Mouse (Mus musculus) urinary bladder, adult 2 months (tissue): Measurements from ENCODE around the gene Olah. TPM values are rescaled to one million over a fixed set of nuclear protein-coding genes. Genes with fewer than 3 reads are reported as not detected.
"Not testable (repeated sequence)": the region's sequence is repeated elsewhere in the genome, so short reads cannot be mapped to it uniquely, and the experiment has no call there.

ENCODE experiments used
- DNase-seq: peaks from one replicate; pipeline ENCODE4 v3.0.0; 2022; ENCODE audit warnings: low spot score
- polyA plus RNA-seq: library from polyadenylated mRNA; depleted of rRNA; stranded (reverse); fragments of >200 nt; gene quantifications from 2 replicates; pipeline ENCODE4 v1.2.3, GENCODE M21; 2012; rRNA removed

The Olah gene
- not detected in 2 replicates for polyA plus RNA-seq

- DNase-seq, result not testable (repeated sequence)
Observed at GRCm38 (mm10) chr2:3397110-3397509, at the start of gene Olah. Gene Olah, minus strand, starts transcription at chr2:3397210.

DNA sequence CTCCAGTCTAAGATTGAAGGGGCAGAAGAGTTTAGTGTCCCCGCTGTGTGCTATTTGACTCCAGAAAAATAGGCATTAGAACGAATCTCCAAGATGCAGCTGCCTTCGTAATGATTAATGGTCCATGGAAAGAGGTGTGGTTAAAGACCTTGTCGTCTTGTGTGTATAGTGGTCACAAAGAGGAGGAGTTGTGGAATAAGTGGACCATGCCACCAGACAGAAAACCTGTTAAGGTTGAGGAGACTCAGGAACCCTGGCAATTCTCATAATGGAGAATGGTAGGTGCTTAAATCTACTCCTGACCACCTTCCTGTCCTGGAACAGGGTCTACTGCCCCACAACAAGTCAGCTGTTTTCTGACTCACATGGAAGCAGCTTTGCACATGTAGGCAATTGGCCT lies 49.0 kb upstream of the Olah start:
- no peak for DNase-seq

- no peak for DNase-seq
Observed at GRCm38 (mm10) chr2:3444206-3444605, 47.2 kb upstream of the Olah start.

GRCm38 (mm10) chr2:3437956-3438355 lies 40.9 kb upstream of the Olah start:
- no peak for DNase-seq

- DNase-seq, result no peak
Observed at GRCm38 (mm10) chr2:3435369-3436061, 38.5 kb upstream of the Olah start.

GRCm38 (mm10) chr2:3430956-3431355 lies 33.9 kb upstream of the Olah start:
- DNase-seq, result no peak

DNA sequence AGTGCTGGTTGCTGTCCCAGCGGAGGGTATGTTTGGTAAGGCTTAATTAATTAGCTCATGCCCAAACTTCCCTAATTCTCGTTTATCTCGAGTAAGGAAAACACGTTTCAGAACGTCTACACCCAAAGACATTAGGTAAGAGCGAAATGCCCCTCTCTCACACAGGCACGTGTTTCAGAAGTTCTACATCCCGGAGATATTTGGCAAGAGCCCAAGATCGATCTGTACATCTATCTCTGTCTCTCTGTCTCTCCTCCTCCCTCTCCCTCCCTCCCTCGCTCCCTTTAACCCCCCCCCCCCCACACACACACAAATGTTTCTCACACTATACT lies 27.5 kb upstream of the Olah start:
- DNase-seq, result no peak

DNA sequence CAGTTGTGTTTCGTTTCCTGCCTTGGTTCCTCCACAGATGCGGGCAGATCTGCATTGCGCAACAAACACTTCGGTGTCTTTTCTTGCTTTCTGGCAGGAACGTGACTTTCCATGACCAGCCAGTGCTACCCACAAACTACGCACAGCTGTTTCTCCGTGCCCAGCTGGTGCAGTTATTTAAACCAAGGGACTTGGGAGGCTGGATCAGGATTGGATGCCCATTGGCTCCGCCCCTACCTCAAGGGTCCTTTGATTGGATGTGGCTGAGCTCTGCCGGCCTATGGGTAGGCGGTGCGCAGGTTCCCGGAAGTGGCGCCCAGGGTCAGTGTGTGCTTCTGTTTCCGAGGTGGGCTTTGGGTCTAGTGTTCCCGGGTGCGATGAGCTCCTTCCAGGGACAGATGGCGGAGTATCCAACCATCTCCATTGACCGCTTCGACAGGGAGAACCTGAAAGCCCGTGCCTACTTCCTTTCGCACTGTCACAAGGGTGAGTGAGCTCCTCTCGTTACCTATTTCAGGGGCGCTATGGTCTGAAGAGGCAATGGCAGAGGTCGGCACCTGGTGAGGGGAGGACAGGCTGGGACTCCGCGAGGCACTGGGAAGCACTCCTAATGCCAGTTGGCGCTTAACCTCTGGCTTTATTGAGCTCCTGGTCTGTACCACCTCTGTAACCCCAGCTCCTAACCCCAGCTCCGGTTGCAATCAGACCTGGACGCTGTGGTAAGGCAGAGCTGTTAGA lies 27.0 kb upstream of the Olah start, which contains the start of gene Dclre1c:
Dclre1c (plus strand) TSS at position 291 of the 738 bp plus-strand sequence.
- DNase-seq, result peak; percentile 75

- DNase-seq, result no peak
Observed at GRCm38 (mm10) chr2:3422548-3422947, 25.5 kb upstream of the Olah start, which contains the start of gene Meig1. Gene Meig1, minus strand, starts transcription at chr2:3422648.

- DNase-seq, result no peak
Observed at GRCm38 (mm10) chr2:3420157-3420556, 23.1 kb upstream of the Olah start.

DNA sequence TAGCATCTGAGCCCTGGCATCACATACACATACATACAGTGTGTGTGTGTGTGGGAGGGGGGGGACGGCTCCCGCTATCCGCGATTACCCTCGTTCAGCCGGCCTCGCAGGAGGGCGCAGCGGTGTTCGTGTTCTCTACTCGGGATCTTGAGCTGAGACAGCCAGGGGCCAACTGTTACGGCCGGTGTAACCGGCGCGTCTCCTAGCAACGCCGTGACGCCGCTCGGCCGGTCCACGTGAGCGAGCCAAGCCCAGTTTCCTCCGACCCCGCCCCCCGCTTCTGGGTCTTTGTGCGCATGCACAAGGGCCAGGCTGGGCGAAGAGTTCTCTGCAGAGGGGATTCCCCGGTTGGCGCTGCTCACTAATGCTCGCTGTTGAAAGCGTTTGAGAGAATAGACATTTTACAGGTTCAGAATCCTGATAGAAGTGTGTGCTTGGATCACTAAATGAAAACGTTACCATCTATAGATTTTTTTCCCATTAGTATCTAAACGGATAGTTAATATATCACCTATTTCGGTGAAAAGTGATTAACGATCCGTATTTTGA lies 21.9 kb upstream of the Olah start:
- DNase-seq, result peak; percentile 87

DNA sequence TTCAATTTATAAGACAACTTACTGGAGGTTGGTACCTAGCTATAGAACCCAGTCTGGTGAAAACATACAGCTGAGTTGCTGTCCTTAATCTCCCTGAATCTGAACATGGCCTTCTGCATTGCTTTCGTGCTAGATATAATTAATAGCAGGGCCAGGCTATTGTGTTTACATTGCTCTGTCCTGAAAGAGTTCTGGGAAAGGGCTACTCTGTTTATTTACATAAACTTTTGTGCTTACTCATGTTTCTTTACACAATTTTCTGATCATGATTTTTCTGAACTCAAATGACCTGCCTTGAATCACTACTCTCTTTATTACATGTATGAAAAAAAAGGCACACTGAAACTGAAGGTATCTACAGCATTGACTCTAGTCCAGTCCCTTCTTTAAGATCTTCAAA lies 18.7 kb upstream of the Olah start:
- DNase-seq, result no peak

DNA sequence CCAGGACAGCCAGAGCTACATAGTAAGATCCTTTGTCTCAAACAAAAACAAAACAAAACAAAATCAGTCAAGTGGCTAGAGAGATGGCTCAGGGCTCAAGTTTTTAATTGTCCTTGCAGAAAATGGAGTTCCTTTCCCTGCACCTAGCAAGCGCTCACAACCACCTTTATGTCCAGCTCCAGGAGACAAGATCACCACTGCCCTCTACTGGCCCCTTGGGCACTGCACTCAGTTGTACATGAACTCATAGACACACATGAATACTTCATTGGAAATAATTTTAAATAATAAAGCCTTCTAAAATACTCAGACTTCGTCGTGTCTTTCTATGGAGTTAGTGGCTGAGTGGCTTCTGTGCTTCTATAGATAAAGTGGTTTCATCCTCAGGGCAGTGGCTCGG lies 17.2 kb upstream of the Olah start:
- DNase-seq, result no peak

DNA sequence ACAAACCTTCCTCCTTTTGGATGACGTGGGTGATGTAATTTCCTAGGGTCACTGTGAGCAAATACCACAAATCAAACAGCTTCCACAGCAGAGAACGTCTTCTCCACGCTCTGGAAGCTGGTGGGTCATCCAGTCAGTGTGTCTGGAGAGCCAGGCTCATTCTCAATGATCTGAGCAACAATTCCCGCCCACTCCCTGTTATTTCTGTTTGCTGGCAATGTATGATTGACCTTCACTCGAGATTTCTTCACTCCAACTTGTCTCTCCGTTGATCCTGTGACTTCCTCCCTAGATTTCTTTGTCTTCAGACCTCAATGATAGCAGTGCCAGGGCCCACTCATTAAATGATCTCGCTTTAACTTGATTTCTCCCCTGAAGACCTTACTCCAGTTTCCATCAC lies 10.7 kb upstream of the Olah start:
- DNase-seq, result no peak

DNA sequence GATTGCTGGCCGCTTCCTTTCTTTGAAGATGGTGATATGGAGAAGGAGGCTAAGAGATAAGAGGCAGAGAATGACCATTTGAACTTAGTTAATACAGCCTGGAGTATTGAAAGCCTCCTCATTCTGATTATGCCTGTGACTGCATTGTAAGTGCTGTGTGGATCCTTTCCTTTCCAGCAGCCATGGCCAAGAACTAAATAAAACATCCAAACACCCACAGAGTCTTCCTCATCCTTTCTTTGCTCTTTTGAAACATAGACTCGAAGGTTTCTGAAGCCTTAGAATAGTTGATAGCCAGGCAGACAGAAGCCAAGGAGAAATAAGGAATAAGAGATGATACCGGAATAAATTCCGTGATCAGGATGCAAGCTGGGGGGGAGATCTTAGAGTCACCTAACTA lies 9.0 kb upstream of the Olah start:
- no peak for DNase-seq

- DNase-seq, result no peak
Observed at GRCm38 (mm10) chr2:3391945-3392344, 5.1 kb downstream of the Olah start.

DNA sequence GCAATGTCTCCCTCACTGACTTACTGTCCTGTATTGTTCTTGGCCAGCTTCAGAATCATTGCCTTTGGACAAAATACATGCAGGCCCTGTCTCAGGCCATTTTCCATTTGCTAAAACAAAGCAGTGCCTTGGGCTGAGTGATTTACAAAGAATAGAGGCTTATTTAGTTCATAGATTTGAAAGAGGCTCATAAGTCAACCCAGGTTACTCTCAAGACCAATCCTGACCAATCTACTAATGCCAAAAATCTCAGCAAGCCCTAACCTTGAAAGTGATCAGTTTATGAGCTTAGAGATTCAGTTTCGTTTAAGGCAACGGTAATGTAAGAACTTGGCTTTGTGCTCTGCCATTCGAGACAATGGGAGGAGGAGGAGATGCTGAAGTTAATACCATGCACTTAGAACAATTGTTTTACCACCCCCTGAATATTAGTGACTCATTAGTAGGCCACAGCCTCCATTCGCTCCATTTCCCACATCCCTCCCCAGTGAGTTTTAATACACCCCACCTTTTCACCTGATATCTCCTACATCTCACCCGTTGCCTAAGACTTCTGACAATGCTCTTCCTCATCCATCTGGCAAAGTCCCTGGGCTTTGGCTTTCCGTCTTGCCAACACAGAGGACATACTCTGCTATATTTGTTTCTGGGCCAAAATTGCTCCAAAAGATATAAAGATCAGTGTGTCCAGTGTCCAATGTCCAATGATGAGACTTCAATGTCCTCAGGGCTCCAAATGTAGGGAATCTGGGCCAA lies 9.7 kb downstream of the Olah start:
- no peak for DNase-seq

GRCm38 (mm10) chr2:3365127-3365526 lies 31.9 kb downstream of the Olah start:
- no peak for DNase-seq

GRCm38 (mm10) chr2:3361067-3361466 lies 35.9 kb downstream of the Olah start:
- DNase-seq, result no peak

DNA sequence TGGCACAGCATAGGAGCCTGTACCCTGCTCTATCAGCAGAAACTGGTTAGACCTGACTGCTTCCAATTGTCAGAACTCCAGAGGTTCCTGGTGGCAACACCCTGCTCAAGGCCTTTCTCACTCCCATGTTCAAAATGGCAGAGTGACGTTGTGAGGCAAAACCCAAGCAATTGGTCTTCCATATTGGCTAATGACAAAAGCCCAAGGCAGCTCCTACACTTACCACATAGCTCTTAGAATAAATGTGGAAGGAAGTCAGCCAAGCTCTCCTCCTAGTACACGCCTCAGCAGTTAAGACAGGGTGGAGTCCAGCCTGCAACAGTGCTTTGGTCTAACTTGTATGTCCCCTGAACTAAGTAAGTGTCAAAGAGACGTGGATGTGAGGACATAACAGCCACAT lies 39.1 kb downstream of the Olah start:
- no peak for DNase-seq

DNA sequence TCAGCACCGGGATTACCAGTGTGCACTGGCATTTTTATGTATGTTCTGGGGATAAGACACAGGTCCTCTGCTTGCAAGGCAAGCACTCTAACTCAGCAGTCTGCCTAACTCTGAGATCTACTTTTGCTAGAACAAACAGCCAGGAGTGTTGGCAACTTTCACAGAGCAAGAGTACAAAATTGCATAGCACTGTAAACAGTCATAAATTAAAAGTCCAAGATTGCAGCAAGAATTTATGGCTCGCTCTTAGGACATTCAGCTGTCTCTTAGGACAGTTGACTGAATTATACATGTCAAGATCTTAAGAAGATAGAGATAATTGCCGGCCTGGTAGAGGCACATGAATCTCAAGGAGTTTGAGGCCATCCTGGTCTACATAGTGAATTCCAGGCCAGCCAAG lies 40.7 kb downstream of the Olah start:
- DNase-seq, result no peak

GRCm38 (mm10) chr2:3355793-3356192 lies 41.2 kb downstream of the Olah start:
- DNase-seq, result no peak
